Mouse (Mus musculus): ENCODE results near the gene Dhrs3.

Gene Dhrs3

DNA sequence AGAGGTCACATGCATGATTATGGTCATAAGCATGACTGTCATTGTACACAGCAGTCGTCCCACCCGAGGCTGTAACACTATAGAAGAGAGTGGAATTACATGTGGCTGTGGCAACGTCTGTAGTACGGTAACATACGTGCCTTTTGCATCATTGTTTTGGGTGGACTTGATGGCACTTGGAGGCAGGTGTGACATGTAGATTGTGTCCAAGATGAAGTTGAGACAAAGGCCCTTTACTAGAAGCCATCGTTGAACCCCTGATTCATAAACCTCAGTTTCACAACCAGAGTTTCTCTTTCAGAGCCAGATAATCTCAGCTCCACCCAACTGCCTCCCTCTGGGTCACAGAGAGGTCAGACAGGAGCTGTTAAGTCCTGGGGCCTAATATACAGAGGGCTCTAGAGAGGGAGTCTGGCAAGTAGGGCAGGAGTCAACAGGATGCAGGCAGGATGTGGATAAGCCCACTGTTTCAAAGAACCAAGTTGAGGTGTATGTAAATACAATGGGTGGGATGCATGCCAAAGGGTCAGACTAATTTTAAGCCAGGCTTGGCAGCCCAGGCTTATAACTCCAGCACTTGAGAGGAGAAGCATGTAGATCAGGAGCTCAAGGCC lies 5.5 kb downstream of the Dhrs3 start:
- no peak for DNase-seq (ENCODE audit: inconsistent ontology term)

DNA sequence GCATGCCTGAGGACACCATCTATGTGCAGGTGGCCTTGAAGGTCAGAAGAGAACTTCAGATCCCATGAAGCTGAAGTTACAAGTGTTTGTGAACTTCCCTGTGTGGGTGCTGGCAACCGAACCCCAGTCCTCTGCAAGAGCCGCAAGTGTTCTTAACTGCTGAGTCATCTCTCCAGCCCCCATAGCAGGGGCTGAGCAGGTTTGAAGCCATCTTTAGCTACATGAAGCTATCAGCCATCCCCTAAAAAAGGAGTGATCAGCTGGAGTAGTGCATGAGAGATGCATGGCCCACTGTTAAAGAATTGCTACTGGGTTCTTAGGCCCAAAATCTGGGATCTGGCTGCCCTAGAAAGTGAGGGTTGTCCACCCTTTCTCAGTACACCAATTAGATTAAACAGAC lies 6.1 kb downstream of the Dhrs3 start:
- no peak for DNase-seq (ENCODE audit: inconsistent ontology term)

DNA sequence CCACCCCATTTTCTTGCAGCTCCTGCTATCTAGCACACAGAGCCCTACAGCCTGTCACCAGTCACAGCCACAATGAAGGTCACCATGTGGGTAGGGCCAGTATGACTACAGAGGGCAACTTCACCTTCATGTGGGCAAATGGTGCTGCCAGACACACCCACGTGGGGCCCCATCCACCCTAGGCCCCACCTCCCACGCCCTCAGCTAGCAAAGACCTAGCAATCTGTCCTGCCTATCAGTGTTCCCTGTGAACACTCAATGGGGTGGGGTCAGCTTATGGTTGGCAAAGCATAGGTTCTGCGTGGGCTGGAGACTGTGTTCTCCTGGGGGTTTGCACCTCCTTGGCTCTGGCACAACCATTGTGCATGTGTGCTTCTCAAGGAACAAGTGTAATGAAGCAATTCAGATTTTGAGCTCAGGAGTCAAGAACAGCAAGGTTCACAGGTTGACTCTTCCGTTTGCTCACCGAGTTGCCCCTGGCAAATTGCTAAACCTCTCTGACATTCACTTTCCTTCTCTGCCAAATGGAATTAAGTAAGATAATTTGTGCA lies 9.0 kb downstream of the Dhrs3 start:
- no peak for DNase-seq (ENCODE audit: inconsistent ontology term)

DNA sequence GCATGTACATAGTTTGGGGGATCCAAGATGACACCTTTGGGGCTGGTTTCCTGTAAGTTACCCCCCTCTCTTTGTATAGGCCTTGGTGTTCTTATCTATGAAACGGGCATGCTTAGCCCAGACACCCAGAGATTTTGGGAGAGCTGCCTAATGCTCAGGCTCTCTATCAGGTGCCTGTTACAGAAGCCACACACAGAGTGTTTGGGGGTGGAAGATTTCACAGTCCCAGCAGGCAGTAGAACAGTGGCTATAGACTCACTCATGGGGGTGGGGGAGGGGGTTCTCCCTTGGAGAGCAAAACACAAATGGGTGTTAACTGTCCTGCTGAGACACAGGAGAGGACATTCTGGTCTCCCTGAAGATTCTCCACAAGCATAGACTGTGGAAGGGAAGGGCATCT lies 10.5 kb downstream of the Dhrs3 start:
- DNase-seq (ENCODE audit: inconsistent ontology term) = no peak

DNA sequence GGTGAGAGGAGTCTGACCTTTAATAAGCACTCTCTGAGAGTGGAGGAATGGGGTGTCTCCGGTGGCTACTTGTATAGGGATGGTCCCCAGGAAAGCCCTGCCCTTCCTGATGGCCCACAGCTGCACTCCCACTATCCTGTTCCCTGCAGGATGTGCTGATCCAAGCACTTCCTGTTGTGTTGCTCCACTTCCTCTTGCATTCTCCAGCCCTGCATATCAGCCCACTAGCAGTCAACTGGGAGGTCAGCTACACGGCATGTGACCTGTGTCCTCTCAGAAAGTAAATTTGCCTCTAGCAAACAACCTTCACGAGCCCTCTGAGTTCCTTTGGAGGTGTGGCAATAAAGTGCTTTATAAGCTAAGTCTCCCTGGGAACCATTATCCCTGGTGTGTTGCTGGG lies 11.3 kb downstream of the Dhrs3 start:
- DNase-seq (ENCODE audit: inconsistent ontology term) = no peak

DNA sequence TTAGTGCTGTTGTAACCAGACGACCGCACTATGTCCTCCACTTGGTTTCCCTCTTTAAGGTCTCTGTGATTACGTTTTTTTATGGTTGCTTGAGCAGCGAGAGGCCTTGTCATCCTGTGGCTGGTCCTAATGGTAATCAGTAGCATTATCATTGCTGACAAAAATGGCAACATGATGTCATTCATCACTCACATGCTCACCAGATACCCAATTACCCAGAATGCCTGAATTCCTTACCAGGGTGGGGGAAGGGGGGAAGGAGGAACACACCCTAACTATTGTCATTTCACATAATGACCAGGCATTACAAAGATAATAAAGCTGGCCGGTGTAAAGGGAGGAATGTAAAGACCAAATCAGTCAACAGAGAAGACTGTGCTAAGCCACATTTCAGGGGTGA lies 12.5 kb downstream of the Dhrs3 start:
- DNase-seq (ENCODE audit: inconsistent ontology term) = no peak

DNA sequence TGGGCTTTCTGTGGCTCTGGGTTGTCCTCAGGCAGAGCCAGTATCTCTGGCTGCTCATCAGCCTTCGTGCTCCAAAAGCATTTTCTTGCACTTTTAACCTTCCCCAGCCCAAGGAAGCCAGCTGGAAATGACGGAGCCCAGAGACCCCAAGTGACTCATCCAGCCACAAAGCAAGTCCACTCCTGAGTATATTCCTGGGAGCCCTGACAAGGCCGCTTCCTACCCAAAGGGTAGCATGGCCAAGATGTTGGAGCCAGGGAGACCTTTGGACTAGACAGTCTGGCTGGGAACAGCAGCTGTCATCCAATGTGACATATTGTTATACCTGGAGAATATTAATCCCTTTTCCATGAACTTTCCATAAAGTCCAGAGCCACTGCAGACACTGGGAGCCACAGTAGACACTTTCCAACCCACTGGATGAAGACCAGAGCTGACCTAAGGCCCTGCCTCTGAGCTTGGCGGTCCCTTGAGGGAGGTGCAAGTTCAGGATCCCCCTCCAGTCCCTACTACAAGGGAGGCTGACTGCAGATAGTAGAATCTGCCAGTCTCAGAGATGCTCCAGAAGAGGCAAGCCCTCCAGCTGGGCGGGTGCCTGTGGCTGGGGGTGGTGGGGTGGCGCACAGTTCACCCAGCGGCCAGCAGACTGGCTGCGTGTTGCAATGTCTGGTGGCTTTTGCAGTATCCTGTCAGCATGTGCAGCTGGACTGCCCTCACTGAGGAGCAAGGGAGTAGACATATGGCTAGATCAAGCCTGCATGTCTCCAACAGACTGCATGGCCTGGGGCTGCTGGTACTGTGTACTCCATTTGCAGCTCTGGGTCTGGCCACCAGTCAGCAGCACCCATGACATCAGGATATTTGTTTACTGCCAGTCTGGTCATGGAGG lies 13.6 kb downstream of the Dhrs3 start:
- DNase-seq (ENCODE audit: inconsistent ontology term) = no peak

DNA sequence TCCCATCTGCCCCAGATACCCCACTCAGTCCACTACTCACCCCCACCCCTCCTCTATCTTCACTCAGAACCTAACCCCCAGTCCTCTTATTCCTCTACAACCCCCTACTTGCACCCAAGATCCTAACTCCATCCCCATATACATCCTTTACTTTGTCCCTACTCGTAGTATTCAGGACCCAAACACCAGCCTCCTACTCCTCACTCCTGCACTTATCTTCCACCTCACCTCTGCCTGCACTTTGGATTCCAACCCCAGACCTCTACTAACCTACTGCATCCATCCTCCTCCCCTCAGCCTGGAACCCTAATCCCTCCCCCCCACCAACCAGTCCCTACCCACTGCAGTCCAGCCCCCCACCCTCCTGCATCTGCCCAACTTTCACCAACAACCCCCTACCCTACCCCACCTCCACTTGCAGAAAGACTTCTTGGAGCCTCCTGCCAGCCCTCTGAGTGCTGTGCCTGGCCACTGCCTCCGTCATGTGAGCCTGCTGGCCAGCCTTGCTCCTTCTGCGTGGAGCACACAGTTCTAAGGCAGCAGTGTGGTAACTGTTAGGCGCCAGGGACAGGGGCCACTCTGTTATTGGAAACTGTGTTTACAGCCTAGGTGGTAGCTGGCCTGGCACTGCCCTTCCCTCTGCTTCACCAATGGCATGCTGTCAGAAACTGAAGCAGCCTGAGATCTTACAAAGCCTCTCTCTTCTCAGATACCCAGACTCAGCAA lies 14.5 kb downstream of the Dhrs3 start:
- DNase-seq (ENCODE audit: inconsistent ontology term) = no peak

DNA sequence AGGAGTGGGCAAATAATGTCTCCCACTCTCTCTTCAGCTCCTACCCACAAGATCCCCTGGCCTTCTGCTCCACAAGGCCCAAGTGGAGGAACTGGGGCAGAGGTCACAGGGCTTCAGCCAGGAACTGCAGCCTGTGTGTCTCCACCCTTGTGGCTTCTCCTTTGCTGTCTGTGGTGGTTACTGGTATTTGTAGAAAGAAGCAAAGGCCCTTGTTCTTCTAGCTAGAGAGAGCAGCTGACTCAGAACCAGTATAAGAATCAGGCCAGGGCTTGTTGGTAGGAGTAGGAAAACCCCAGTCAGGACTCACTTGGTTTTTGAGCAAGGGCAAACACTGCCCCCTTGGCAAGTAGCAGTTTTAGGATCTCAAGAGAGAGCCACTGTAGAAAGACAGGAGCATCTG lies 16.2 kb downstream of the Dhrs3 start:
- peak; percentile 43 for DNase-seq (ENCODE audit: inconsistent ontology term)

DNA sequence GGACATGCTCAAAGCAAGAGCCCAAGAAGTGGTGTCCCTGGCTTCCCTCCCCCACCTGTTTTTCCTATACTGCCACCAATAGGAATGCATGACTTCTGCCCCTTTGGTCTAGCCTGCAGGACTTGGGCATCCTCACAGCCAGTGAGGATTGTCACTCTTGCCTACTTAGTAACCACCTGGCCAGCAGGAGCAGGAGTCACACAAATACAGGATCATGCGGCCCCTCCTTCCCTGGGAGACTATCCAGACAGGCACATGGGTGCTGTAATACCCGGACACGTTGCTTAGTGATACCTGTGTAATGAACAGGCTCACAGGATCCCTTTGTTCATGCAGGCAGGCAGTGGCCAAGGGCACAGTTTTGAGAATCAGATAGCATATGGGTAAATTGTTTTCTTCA lies 17.7 kb downstream of the Dhrs3 start:
- no peak for DNase-seq (ENCODE audit: inconsistent ontology term)

DNA sequence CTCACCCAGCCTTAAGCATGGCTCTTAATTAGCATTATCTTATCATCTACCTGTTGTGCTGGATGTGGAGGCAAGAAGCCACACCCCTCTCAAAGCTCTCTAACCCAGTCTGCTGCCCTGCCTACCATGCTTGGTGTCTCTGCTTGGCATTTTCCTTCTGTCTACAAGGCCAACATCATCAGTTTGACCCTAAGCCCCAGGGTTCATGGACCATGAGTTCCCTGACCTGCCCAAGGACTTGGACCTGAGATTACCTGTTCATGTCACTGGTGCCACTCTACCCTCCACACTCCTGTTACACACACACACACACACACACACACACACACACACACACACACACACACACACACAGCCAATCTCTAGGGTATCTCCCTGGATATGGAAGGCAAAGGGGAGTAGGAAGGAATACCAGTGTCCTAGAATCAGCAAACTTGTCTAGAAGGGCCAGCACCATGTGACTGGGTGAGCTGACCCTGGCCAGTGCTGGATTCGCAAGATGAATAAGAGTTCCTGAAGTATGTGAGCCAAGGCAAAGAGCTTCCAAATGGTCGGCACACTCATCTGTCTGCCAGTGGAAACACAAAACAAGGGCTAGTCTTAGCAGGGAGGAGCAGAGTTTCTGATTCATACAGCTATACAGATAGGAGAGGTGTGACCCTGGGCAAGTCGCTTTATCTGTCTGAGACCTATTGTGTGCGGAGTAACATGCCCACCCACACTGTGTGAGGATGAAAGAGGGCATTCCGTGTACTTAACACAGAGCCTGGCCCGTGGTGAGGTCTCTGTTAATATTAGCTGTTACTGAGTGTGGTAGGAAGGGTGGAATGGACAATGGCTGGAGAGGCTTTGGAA lies 20.9 kb downstream of the Dhrs3 start:
- no peak for DNase-seq (ENCODE audit: inconsistent ontology term)

DNA sequence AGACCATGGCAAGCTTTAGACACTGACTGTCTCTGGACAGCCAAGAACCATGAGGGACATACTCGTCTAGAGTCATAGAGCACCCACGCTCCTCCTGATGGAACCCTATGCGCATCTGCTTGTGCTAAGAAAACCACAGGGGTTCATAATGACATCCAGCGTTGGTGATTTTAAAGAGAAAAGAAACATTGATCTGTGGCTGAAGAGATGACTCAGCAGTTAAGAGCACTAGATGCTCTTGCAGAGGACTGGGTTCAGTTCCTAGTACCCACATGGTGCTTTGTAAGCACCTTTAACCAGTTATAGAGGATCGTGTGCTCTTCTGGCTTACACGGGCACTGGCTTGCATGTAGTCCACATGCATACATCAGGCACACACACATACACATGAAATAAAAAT lies 23.9 kb downstream of the Dhrs3 start:
- DNase-seq (ENCODE audit: inconsistent ontology term) = no peak

DNA sequence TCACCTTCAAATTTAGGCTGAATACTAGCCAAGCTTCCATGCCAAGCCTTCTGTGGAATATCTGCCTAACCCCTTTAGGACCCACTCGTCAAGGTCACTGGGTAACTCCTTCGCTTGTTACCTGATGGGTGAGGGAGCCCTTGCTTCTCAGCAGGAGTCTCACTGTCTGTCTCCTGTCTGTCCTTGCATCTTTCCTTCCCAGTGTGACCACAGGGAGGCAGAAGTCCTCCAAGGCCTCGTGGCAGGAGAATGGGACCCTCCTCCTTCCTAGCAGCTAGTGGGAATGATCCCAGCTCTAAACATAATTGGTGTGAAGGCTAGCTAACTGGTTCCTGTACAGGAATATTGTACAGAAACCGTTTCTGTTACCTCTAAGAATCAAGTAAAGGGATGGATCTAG lies 24.5 kb downstream of the Dhrs3 start:
- DNase-seq (ENCODE audit: inconsistent ontology term) = no peak

DNA sequence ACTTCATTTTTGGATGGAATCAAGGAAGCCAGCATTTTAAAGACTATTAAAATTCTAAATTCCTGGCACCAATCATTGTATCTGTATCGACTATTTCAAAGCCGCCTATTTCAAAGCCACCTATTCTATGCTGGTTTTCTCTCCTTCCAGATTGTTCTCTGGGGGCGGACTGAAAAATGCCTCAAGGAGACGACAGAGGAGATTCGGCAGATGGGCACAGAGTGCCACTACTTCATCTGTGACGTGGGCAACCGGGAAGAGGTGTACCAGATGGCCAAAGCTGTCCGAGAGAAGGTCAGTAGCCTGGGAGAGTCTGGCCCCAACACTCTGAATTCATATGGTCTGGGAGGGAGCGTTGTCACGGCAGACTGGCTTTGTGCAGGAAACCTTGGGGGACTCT lies 25.9 kb downstream of the Dhrs3 start:
- DNase-seq (ENCODE audit: inconsistent ontology term) = no peak

DNA sequence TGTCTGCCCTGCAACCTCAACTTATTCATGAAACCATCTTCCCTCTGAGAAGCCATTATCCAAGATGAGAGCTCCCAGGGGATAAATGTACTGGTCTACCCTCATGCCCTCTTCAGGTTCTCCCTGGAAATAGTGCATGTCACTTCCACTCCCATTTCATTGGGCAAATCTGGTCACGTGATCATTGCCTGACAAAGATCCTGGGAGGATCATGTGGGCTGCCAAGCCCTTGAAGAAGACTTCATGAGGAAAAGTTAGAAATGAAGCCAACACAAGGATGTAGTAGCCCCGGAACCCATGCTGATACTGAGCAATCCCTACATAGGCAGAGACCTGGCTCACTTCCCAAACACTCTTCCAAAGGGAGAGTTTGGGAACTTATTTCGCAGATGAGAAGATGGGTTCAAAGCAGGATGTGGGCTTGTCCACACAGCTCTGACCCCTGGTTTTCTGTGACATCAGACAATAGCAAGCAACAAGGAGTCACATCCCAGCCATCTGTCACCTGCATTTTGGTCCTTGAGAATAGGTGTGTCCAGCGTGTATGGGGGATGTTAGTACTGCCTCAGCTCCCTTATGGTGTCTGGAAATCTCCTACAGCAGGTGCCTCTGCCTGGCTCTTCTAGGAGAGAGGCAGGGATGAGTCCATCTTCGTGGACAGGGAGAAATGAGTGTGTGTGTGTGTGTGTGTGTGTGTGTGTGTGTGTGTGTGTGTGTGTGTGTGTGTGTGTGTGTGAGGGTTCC lies 36.2 kb downstream of the Dhrs3 start:
- no peak for DNase-seq (ENCODE audit: inconsistent ontology term)

DNA sequence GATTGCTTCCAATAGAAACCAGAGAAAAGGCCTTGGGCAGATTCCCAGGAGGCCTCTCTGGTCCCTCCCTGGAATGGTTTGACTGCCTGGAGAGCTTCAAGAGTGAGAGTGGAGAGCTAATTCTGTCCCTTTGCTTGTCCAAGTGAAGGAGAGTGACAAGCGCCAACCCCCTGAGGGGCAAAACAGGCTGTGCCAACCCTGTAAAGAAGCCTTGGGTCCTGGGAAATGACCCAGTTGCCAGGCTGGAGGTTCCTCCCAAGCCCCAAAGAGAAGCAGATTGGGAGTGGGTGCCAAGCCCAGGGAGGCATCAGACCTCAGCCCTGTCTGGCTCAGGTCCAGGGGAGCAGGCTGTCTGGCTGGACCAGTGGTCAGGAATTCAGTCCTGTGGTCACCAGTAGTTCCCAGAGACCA lies 37.2 kb downstream of the Dhrs3 start:
- peak; percentile 98 for DNase-seq (ENCODE audit: inconsistent ontology term)

DNA sequence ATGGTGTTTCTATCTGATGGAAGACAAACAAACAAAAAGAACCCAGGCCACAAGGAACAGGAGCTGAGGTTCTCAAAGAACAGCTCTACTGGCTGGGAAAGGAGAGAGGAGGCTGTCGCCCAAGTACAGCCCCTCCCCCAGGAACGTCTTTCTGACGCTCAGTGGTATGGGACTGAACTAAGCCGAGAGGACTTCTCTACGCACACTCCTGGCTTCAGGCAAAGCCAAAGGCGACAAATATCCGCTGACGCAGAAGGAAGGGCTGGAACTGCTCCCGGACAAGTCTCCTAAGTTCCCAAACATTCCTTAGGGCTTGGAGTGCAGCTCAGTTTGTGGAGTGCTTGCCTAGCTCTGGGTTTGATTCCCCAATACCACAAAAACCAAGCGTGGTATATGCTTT lies 37.7 kb downstream of the Dhrs3 start:
- DNase-seq (ENCODE audit: inconsistent ontology term) = peak; percentile 93

DNA sequence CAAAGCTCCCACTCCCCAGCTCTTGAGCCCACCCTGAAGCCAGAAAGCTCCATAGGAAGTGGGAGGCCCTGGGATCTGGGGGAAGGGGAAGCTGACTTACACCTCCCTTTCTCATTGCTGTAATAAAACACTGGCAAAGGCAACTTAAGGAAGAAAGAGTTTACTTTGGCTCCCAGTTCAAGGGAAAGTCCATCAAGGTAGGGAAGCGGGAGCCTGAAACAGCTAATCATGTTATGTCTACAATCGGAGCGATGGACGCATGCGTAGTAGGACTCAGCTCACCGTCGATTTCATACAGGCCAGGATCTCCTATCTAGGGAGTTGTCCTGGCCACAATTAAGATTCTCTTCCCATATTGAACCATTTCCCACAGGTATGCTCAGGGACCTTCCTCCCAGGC lies 38.5 kb downstream of the Dhrs3 start:
- DNase-seq (ENCODE audit: inconsistent ontology term) = no peak

DNA sequence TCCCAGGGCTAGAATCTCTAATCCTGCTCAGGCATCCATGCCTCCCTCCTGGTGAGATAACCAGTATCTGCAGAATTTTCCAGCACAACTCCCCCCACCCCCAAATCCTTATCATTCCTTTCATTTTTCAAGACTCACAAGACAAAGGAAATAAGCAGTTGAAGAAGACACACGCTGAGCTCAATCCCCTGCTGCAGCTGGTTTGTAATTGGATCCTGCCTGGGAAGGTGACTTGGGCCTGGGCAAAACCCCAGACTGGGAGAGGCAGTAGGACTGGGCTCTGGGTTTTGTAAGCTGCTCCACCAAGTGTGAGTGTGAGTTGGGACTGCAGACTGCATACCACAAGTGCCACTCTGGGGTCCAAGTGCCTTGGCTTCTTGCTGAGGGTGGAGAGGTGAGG lies 41.9 kb downstream of the Dhrs3 start:
- DNase-seq (ENCODE audit: inconsistent ontology term) = peak; percentile 93

DNA sequence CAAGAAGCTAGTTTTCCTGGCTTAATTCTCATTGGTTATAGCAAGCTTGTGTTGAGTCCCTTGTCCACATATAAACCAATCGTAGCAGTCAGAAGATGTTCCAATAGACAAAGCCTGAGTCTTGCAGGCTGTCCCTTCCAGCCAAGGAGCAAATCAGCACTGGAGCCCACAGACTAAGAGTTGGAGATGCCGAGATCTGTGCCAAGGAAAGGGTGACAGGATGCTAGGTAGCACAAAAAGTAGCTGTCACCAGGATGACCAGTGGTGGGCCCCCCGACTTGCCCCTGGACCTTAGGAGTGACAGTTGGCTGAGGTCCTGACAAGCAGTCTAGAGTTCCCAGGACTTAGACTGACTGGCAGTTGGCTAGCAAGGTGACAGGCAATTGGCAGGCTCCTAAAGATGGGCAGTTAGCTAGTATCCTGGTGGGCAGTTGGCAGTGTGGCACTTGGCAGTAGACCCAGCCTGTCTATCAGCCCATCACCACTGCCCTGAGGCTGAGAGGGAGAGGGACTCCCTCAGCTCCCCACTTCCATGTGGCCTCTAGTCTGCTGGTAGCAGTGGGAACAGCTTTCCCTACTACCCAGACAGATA lies 44.0 kb downstream of the Dhrs3 start:
- no peak for DNase-seq (ENCODE audit: inconsistent ontology term)
